Mouse (Mus musculus) hindbrain, postnatal 0 days (tissue): ENCODE results near the gene Gins2. TPM values are rescaled to one million over a fixed set of nuclear protein-coding genes. Genes with fewer than 3 reads are reported as not detected.
A peak's percentile ranks its signal among the peaks of the same experiment; 100 is the strongest.

Experiments
- ATAC-seq: fragments of 200-750 bp; cut with Nextera tagmentation; 2 replicates; pipeline ENCODE4 v1.8.0; 2017; ENCODE audit warnings: mild to moderate bottlenecking, moderate TSS enrichment, moderate library complexity
- DNase-seq: peaks from one replicate; pipeline ENCODE4 v3.0.0-alpha.2; 2015; ENCODE audit warnings: low spot score
- H3K27ac ChIP-seq: fragments of 300-500 bp; sonication (generic); 2 replicates; pipeline ENCODE4 v1.5.1; 2014; ENCODE audit warnings: mild to moderate bottlenecking
- H3K27me3 ChIP-seq: fragments of 300-500 bp; sonication (generic); 2 replicates; pipeline ENCODE4 v1.6.1; 2014; ENCODE audit warnings: low read length, mixed read lengths; ENCODE audit not compliant: insufficient read depth
- H3K36me3 ChIP-seq: fragments of 300-500 bp; sonication (generic); 2 replicates; pipeline ENCODE4 v1.6.1; 2014; ENCODE audit warnings: low read length, mixed read lengths; ENCODE audit not compliant: insufficient read depth
- H3K4me1 ChIP-seq: fragments of 300-500 bp; sonication (generic); 2 replicates; pipeline ENCODE4 v1.6.1; 2014; ENCODE audit warnings: antibody characterized with exemption, low read length, mixed read lengths; ENCODE audit not compliant: insufficient read depth
- H3K4me2 ChIP-seq: fragments of 300-500 bp; sonication (generic); 2 replicates; pipeline ENCODE4 v1.6.1; 2014; ENCODE audit warnings: low read depth, mild to moderate bottlenecking, low read length, moderate library complexity, mixed read lengths
- H3K4me3 ChIP-seq: fragments of 300-500 bp; sonication (generic); 2 replicates; pipeline ENCODE4 v1.5.1; 2014; ENCODE audit warnings: low read length
- H3K9ac ChIP-seq: fragments of 300-500 bp; sonication (generic); replicated peaks from 2 replicates; pipeline ENCODE4 v1.6.1; 2014; ENCODE audit warnings: mild to moderate bottlenecking, low read length, moderate library complexity, mixed read lengths
- H3K9me3 ChIP-seq: fragments of 300-500 bp; sonication (generic); 2 replicates; pipeline ENCODE4 v1.6.1; 2016; ENCODE audit warnings: low read length, mixed read lengths
- CTCF ChIP-seq: IDR thresholded peaks from 2 replicates; pipeline ENCODE4 v1.5.1; 2016; ENCODE audit warnings: antibody characterized with exemption, control low read depth, low read depth
- WGBS: fragments of 180-500 bp; shearing (Covaris S2); extraction: QIAGEN DNeasy Blood & Tissue Kit; methylation state at CpG from one replicate; pipeline ENCODE4 v1.1.7; 2014; 5-methylcytosine and 5-hydroxymethylcytosine counted together
- polyA plus RNA-seq: library from polyadenylated mRNA; unstranded; fragments of >200 nt; fragmentation: Nextera tagmentation; extraction: Ambion mirVana; gene quantifications from 2 replicates; pipeline ENCODE4 v1.2.1, GENCODE M21; 2015
- total RNA-seq: library from RNA; depleted of rRNA; stranded (reverse); fragments of >200 nt; gene quantifications from 2 replicates; pipeline ENCODE4 v1.2.3, GENCODE M21; 2014

The Gins2 gene
- total and polyA plus RNA-seq, 2 experiments from 2014 or later, result 12.3 to 20.6 TPM

DNA sequence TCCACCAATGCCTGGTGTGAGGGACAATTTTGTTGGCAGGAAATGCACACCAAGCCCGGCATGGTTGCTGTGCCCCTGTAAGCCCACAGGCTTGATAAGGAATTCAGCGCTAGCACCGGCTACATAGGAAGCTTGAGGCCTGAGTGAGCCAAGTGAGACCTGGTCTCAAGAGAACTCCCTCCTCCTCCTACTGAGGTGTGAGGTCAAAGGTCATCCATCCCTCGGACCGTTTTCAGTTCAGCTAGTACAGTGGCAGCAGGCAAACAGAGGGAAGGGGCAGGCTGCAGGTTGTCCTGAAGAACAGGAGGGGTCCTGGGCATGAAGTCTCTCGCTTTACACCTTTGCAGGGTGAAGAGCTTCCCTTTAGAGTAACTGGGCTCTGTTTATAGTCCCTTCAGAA, 41.7 kb upstream of the Gins2 start:
- no peaks in the 10 kb centered on the region for H3K27me3 ChIP-seq
- TF ChIP-seq CTCF, result no peak
- H3K9ac ChIP-seq, result no peak overlapping the region
- no peak for DNase-seq
- no peak overlapping the region for H3K4me3 ChIP-seq
- 63% methylated on average over 6 of the region's 6 CpGs for WGBS
- no peak for ATAC-seq
- no peaks in the 10 kb centered on the region for H3K4me1 ChIP-seq
- H3K27ac ChIP-seq, result no peak overlapping the region
- H3K36me3 ChIP-seq, result no peaks in the 10 kb centered on the region
- no peaks in the 10 kb centered on the region for H3K9me3 ChIP-seq
- H3K4me2 ChIP-seq, result no peak overlapping the region

DNA sequence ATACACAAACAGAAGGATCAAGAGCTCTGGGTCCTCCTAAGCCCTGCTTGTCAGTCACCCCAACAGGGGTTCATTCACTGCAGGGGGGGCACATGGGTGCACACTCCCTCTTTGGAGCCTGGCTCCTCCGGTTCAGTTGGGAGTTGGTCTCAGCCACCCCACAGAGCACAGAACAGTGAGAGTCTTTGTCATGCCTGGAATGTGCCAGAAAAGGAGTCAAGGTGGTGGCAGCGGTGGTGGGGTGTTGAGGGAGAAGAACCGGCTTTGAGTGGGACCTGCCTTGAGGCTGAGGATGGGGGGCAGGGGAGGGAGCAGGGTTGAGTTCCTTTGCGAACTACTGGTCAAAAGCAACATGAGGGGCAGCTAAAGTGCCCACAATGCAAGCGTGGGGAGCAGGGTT, 40.9 kb upstream of the Gins2 start:
- H3K27ac ChIP-seq, result no peak overlapping the region
- H3K4me2 ChIP-seq, result no peak overlapping the region
- no peak for TF ChIP-seq CTCF
- no peaks in the 10 kb centered on the region for H3K9me3 ChIP-seq
- H3K36me3 ChIP-seq, result no peaks in the 10 kb centered on the region
- no peak overlapping the region for H3K9ac ChIP-seq
- DNase-seq, result no peak
- WGBS, result 45% methylated on average over 5 of the region's 5 CpGs
- no peak overlapping the region for H3K4me3 ChIP-seq
- no peak for ATAC-seq
- no peaks in the 10 kb centered on the region for H3K4me1 ChIP-seq
- H3K27me3 ChIP-seq, result no peaks in the 10 kb centered on the region

- no peak overlapping the region for H3K4me2 ChIP-seq
- DNase-seq, result peak; percentile 67
- ATAC-seq, result peak; percentile 67
- no peak overlapping the region for H3K27ac ChIP-seq
- H3K36me3 ChIP-seq, result no peaks in the 10 kb centered on the region
- no peaks in the 10 kb centered on the region for H3K27me3 ChIP-seq
- no peak for TF ChIP-seq CTCF
- no peak overlapping the region for H3K4me3 ChIP-seq
- no peak overlapping the region for H3K9ac ChIP-seq
- 49% methylated on average over 5 of the region's 5 CpGs for WGBS
- no peaks in the 10 kb centered on the region for H3K4me1 ChIP-seq
- H3K9me3 ChIP-seq, result no peaks in the 10 kb centered on the region
Observed at GRCm38 (mm10) chr8:120627298-120627697, 38.2 kb upstream of the Gins2 start.

DNA sequence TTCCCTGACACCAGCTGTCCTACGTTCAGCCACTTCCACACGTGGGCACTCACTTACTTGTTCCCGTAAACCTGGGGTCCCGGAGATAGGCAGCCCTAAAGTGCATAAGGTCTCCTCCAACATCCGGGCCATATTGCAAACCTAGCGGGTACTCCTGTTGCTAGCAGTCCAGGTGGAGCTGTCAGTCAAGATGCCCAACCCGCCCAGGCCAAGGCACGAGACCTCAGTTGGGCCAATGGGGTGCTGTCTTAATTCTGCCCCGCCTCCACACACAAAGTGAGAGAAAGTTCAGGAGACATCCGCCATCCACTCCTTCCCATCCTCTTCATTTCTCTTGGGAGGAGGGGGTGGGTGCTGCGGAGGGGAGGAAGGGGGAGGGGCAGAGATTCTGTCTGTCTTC, 37.4 kb upstream of the Gins2 start:
- no peaks in the 10 kb centered on the region for H3K4me1 ChIP-seq
- WGBS, result 72% methylated on average over 11 of the region's 11 CpGs
- no peak for DNase-seq

DNA sequence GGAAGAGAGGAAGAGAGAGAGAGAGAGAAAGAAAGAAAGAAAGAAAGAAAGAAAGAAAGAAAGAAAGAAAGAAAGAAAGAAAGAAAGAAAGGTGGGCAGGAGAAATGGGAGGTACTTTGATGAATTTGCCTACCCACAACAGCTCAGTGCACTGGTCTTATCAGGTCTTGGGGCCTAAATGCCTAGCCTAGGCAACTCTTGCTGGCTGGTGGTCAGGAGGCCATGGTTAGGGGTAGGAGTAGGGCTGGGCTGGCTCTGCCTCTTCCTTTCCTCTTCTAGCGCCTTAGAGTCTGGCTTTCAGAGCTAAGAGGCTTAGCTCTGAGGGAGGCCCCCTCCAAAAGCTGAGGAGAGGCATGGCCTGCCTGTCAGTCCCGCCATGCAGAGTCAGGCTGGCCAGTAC, 34.5 kb upstream of the Gins2 start:
- DNase-seq (no peak), ATAC-seq (no peak)
- no peak overlapping the region for H3K4me2 ChIP-seq
- H3K27ac ChIP-seq, result no peak overlapping the region
- TF ChIP-seq CTCF, result no peak
- H3K36me3 ChIP-seq, result no peaks in the 10 kb centered on the region
- H3K4me1 ChIP-seq, result no peaks in the 10 kb centered on the region
- WGBS, result 42% methylated on average over 2 of the region's 2 CpGs
- no peaks in the 10 kb centered on the region for H3K9me3 ChIP-seq
- no peak overlapping the region for H3K9ac ChIP-seq
- H3K4me3 ChIP-seq, result no peak overlapping the region
- H3K27me3 ChIP-seq, result no peaks in the 10 kb centered on the region

More for the DNA sequence above, 37.4 kb upstream of the Gins2 start:
- no peaks in the 10 kb centered on the region for H3K9me3 ChIP-seq
- no peak overlapping the region for H3K27ac ChIP-seq
- H3K9ac ChIP-seq, result no peak overlapping the region
- ATAC-seq, result no peak
- no peaks in the 10 kb centered on the region for H3K36me3 ChIP-seq
- no peak overlapping the region for H3K4me3 ChIP-seq
- no peak overlapping the region for H3K4me2 ChIP-seq
- TF ChIP-seq CTCF, result no peak
- H3K27me3 ChIP-seq, result no peaks in the 10 kb centered on the region

GRCm38 (mm10) chr8:120622161-120622560, 33.1 kb upstream of the Gins2 start:
- no peak for TF ChIP-seq CTCF
- ATAC-seq (no peak), DNase-seq (no peak)
- Histone ChIP-seq H3K27ac (no peak overlapping the region), H3K9ac (no peak overlapping the region), H3K27me3 (no peaks in the 10 kb centered on the region), H3K4me2 (no peak overlapping the region), H3K9me3 (no peaks in the 10 kb centered on the region), H3K4me3 (no peak overlapping the region), H3K36me3 (no peaks in the 10 kb centered on the region), H3K4me1 (no peaks in the 10 kb centered on the region)
- WGBS, result 74% methylated on average over 14 of the region's 14 CpGs

GRCm38 (mm10) chr8:120620441-120620840, 31.3 kb upstream of the Gins2 start:
- Histone ChIP-seq H3K4me3 (no peak overlapping the region), H3K9me3 (no peaks in the 10 kb centered on the region), H3K27ac (no peak overlapping the region), H3K27me3 (no peaks in the 10 kb centered on the region), H3K4me1 (no peaks in the 10 kb centered on the region), H3K4me2 (no peak overlapping the region), H3K36me3 (no peaks in the 10 kb centered on the region), H3K9ac (no peak overlapping the region)
- ATAC-seq (no peak), DNase-seq (no peak)
- 66% methylated on average over 7 of the region's 7 CpGs for WGBS
- no peak for TF ChIP-seq CTCF
